Mouse (Mus musculus) gastrocnemius, adult 8-10 months (tissue): ENCODE results near the gene Haghl. TPM values are rescaled to one million over a fixed set of nuclear protein-coding genes. Genes with fewer than 3 reads are reported as not detected.

Source experiments
- DNase-seq, 2 experiments: peaks; one replicate each; pipeline ENCODE4 v3.0.0; 2022; ENCODE audit warnings: low spot score in 2 of 2
- total RNA-seq, 4 experiments: library from RNA; stranded (reverse); gene quantifications; 2 replicates each; pipeline ENCODE4 v1.2.4; 2022

The Haghl gene
- 10 to 100 TPM in 3 of 4 experiments, 1 to 10 TPM in 1; 9.4 to 12.1 (median 10.1) TPM for total RNA-seq

DNA sequence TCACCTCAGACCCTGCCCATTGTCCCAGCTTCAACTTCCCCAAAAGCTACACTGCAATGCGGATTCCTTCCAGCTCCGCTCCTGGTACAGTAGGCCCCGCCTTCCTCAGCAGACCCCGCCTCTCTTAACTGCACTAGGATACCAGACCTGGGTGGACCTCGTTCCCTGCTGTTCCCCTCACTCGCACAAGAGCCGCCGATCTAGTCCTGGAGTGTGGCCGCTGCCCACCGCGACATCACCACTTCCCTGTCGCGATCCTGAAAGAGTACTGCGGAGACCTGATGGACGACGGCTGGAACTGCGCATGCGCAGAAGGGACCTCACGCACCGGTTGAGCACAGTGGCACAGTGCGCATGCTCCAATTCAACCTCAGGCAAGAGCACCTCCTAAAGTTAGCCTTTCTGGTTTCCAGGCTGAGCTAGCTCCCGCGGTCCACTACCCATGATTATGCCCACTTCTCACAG lies at the start of gene Haghl:
Gene Haghl, minus strand, starts transcription at position 393 of the 465 bp plus-strand sequence.
- DNase-seq = peak; percentile 90 to 95

DNA sequence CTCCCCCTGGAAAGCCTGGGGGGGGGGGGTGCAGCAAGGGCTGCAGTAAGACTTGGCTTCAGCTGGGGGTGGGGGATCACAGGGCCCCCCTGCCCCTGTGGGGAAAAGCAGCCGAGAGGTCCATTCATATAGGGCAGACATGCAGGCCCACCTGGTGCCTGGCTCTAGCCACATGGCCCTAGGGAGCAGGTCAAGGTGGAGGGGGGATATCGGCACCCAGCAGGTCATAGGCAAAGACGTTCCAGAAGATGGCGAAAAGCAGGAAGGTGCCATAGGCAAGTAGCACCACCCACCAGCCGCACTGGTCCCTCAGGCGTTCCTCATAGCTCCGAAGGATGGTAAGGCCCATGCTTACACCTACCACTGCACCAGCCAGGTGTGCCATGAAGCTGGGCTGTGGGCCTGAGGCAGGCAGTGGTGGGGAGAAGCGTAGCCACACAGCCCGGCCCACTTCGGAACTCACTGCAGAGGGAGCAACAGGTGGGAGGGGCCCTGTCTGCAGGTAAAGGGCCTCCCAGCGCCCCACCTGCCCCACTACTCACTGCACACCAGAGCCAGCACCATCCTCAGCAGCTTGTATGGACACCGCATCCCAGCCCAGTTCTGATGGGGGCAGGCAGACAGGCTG lies 49.2 kb upstream of the Haghl start:
- DNase-seq = no peak

DNA sequence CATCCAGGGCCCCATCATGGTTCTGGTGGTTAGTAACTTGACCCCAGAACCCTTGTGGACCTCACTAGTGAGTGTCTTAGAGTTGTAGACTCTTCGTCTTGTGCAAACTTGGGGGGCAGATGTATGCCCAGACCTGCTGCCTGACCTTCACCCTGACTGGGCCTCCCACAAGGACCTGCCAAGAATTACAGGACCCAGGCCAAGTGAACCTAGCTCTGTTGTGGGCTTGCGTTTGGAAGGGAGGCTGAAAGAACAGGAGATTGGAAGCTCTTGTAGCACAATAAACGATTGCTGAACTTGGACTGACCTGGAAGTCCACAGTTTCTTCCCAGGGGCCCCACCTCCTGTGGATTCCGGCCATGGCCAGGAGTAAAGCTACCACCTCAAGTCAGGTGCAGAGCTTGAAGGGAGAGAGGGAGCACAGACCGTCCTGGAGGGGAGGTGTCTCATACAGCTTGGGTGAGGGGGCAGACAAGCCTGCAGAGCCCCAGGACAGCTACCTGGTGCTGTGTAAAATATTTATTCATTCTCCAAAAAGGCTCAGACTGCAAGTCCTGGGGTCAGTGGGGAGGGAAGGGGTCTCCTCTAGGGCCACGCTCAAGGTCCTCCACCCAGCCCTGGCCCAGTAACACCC lies 48.6 kb upstream of the Haghl start:
- DNase-seq = no peak

DNA sequence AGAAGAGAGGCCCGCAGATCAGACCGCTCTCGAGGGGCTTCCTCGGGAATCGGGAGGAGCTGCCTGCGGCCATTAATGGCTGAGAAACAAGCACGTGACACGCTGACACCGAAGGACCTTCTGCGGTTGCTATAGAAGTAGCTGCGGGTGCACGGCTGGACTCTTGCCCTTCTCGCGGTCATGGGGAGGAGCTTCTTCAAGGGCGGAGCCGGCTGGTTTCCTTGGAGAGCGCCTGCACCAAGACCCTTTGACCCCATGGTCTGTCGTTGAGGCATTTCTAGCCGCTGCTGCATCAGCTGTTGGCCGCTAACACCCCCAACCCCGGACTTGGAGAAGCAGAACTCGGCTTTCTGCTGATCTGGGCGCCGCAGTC lies 47.8 kb upstream of the Haghl start, which contains the start of gene Stub1:
Gene Stub1, minus strand, starts transcription at position 114 of the 373 bp plus-strand sequence.
- peak; percentile 93 for DNase-seq

DNA sequence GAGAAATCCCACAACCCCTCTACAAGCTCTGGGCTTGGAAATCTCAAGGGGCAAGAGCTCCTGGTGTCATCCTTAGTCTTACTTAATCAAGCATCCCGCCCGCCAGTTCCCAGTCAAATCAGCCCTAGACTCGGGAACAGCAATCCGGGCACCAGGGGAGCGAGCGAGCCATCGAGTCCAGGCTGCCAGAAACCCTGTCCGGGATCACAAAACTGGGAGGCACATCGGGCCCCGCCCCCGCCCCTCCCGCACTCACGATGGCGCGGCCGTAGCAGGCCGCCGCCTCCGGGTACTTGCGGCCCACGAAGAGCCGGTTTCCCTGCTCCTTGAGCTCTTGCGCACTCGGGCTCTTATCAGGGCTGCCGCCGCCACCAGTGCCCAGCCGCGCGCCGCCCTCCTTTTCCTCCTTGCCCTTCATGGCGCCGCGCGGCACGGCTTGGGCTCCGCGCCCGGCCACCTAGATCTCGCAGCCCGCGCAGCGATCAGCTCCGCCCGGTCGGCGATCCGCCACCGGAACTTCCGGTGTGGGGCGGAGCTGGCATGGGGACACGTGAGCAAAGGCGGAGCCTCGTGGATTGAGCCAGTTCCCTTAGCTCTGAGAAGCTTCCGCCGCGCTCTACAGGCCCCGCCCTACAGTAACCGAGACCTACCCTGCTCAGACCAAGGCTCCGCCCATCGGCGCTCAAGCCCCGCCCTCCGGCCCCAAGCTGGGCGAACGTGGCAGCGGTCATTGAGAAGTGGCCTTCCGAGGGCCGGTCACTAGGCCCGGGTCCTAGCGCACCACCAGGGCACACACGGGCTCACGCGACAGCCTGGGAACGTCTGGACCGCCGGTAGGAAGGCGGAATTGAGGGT lies 47.2 kb upstream of the Haghl start:
- peak; percentile 99 to 100 for DNase-seq

DNA sequence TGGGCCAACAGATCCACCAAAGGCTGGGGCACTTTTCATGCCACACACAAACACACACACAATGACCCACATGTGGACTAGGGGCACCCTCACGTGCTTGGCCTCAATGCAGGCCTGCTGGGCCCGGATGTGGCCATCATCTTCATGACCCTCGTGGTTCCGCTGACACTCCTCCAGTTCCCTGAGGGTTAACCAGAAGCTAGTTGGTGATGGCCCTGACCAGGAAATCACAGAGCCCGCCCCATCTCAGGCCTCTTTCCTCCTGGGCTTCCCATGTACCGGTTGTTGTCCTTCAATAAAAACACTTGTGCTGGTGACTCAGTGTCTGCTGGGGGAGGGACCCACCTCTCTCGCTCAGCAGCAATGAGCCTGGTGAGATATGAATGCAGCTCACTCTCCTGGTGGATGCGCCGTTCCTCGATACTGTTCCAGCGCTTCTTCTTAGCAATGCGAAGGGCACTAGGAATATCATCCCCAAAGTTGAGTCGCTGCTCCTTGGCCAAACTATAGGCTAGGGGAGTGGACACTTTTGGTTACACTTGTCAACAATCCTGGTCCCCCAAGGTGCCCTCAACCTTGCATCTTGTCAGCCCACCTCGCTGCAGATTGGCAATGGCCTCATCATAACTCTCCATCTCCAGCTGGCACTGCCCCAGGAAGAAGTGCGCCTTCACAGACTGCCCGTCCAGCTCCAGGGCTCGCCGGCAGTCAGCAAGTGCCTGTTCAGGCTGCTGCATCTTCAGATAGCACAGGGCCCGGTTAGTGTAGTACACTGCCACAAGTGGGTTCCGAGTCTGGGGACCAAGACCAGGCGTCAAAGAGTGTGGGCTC lies 46.2 kb upstream of the Haghl start:
- DNase-seq = no peak

DNA sequence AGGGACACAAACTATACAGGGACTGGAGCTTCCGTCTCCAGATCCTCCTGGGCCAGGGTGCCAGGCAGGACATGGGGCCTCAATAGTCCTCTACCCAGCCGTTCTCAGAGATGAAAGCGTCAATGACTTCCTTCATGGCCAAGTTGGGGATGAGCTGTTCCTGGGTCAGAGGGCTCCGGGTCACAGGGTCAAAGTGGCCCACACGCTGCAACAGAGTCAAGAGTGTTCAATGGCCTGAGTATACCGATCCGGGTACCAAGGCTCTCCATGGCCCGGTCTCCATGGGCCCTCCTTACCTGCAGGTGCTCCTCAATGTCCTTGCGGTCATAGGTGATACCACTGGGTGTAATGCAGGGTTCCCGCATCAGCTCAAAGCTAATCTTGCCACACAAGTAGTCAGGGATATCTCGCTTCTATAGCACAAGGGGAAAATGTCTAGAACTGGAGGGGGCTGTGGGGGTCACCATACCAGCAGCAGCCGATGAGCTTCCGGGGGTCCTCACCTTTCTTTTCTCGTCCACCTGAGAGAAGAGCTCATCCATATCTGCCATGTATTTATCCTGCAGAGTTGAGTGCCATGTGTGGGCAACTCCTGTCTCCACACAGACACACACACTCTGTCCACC lies 45.4 kb upstream of the Haghl start:
- no peak for DNase-seq

DNA sequence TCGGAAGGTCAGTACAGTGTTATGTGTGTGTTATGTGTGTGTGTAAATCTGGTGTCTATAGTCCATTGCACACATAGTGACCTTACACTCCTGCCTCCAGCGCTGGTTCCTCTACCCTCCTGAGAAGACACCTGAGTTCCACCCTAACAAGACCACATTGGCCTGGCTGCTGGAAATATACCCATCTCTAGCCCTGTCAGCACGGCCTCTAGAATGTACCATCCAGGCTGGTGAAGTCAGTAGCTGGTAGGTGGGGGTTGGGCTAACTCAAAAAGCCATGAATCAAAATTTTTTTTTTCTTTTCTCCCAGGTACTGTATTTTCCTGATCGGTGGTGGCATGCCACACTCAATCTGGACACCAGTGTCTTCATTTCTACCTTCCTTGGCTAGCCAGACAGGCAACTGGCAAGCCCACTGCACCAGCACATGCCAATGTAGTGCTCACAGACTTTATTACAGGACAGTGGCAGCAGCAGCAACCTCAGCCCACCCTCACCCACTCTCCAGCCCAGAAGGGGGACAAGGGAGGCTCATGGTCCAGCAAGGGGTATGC lies 44.8 kb upstream of the Haghl start:
- no peak for DNase-seq

DNA sequence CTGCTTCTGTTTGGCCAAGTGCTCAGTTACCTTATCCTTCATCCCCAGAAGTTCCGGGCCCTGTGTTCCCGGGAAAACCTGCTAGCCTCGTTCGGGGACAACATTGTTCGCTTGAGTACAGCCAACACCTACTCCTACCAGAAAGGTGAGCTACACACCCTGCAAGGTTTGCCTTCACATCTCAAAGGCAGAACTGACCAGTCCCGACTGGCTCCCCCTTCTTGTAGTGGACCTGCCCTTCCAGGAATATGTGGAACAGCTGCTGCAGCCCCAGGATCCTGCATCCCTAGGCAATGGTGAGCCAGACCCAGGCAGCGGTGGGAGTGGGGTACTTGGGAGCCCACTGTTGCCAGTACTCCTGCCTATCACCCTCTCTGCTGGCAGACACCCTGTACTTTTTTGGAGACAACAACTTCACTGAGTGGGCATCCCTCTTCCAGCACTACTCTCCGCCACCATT lies 44.1 kb upstream of the Haghl start:
- no peak for DNase-seq

DNA sequence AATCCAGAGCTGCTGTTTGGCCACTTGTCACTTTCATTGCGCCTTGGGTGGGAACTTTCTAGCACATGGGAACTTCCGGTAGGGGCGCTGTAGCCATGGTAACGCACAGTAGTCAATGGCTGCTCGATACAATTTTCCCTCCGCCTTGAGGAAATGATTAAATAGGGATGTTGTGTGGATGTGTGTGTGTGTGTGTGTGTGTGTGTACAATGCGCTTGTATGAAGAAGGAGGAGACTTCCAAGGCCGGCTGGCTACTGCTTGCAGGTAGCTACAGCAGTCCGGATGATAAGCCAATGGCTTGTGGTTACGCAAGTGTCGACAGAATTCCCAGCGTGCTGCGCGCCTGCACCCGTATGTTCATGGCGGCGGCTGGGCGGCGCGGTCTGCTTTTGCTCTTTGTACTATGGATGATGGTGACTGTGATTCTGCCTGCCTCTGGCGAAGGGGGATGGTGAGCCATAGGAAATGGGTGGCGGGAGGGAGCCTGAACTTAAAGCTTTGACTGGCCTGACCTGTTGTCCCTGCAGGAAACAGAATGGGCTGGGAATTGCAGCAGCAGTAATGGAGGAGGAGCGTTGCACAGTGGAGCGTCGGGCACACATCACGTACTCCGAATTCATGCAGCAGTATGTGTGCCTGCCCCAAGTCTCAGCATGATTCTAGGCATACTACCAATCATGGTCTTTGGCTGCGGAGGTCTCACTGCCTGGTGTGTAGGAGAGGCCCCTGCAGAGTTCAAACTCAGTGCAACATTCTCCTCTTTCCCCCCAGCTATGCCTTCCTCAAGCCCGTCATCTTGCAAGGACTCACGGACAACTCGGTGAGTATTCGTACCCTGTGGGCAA lies 43.5 kb upstream of the Haghl start, which contains the start of gene Jmjd8:
Gene Jmjd8, plus strand, starts transcription at position 156 of the 846 bp plus-strand sequence.
- peak in 1 of 2 experiments; percentile 55 for DNase-seq

DNA sequence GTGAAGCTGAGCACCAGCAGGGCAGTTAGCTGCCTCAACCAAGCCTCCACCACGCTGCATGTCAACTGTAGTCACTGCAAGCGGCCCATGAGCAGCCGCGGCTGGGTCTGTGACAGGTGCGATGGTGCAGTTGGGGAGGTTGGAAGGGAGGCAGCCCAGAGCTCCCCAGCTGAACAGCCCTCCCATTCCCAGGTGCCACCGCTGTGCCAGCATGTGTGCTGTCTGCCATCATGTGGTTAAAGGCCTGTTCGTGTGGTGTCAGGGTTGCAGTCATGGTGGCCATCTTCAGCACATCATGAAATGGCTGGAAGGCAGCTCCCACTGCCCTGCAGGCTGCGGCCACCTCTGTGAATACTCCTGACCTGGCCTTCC lies 42.7 kb upstream of the Haghl start:
- peak in 1 of 2 experiments; percentile 5 for DNase-seq

DNA sequence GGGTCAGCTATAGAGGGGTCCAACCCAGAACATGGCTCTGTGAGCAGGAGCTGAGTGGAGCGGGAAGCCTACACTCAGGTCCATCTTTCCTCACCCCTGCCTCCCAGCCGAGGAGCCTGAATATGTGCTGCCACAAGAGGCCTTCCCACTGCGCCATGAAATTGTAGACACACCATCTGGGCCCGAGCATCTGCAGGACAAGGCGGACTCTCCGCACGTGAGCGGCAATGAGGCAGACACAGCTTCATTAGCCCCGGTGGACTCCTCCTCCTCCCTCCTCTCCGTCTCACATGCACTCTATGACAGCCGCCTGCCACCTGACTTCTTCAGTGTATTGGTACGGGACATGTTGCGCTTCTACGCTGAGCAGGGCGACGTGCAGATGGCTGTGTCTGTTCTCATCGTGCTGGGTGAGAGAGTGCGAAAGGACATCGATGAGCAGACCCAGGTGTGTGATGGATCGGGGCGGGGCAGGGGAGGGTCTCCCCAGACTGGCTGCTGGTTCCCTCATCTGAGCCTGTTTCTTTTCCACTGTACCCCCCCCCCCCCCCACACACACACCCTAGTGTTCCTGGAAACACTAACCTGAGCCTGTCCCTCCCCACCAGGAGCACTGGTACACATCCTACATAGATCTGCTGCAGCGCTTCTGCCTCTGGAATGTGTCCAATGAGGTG lies 42.2 kb upstream of the Haghl start:
- DNase-seq = peak in 1 of 2 experiments; percentile 7

DNA sequence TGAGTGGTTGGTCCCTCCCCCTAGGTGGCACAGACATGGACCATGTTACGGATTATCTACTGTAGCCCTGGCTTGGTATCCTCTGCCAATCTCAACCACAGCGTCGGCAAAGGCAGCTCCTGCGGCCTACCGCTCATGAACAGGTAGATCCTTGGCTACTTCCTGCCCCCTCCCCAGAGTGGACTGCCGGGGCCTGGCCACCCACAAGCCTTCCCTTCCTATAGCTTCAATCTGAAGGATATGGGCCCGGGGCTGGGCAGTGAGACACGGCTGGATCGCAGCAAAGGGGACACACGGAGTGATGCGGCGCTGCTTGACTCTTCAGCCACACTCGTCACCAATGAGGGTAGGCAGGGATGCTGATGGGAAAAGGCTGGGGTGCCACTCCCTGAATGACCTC lies 41.5 kb upstream of the Haghl start:
- no peak for DNase-seq

DNA sequence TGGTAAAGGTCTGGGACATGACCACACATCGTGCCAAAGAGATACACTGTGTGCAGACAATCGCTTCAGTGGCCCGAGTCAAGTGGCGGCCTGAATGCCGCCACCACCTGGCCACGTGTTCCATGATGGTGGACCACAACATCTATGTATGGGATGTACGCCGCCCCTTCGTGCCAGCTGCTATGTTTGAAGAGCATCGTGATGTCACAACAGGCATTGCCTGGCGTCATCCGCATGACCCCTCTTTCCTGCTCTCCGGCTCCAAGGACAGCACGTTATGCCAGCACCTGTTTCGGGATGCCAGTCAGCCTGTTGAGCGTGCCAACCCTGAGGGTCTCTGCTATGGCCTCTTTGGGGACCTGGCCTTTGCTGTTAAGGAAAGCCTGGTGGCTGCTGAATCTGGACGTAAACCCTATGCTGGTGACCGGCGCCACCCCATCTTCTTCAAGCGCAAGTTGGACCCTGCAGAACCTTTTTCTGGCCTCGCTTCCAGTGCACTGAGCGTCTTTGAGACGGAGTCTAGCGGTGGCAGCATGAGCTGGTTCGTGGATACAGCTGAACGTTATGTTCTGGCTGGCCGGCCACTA lies 40.6 kb upstream of the Haghl start:
- DNase-seq = no peak

DNA sequence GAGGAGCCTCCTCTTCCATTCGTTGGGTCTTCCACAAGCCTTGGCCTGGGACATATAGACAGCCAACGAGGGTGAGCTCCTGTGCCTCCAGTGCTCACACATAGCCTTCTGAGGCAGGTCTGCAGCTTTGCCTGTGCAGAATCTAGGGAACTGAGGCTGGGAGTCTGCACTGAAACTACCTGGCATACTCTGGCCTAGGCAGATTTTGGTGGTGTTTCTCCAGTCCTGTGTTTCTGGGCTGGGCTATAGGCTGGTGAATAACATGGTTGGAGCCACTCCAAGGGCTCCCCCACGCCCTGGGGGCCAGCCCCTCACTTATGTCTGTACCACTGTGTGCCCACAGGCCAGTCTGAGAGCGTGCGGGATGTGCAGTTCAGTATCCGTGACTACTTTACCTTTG lies 39.8 kb upstream of the Haghl start:
- DNase-seq = no peak

DNA sequence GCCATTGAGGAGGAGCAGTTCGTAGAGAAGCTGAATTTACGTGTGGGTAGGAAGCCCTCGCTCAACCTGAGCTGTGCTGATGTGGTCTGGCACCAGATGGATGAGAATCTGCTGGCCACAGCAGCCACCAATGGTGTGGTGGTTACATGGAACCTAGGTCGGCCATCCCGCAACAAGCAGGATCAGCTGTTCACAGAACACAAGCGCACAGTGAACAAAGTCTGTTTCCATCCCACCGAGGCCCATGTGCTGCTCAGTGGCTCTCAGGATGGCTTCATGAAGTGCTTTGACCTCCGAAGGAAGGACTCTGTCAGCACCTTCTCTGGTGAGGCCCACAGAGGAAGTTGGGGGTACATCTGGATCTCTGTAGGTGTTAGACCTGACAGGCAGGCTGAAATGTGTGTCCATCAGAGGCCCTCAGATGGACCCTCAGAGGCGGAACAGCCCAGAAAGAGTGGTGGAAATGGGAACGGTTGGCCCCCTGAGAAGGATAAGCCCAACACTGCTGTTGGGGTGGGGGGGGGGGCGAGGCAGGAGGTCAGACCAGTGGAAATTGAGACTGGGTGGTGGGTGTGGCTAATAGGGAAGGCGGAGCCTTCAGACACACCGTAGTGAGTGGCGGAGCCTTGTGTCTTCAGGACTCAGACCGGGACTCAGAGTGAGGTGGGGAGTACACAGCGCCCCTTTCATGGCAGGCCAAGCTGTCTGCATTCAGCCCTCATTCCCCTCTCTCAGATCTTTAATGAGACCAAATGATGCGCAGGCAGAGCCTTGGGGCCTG lies 39.1 kb upstream of the Haghl start:
- DNase-seq = no peak

DNA sequence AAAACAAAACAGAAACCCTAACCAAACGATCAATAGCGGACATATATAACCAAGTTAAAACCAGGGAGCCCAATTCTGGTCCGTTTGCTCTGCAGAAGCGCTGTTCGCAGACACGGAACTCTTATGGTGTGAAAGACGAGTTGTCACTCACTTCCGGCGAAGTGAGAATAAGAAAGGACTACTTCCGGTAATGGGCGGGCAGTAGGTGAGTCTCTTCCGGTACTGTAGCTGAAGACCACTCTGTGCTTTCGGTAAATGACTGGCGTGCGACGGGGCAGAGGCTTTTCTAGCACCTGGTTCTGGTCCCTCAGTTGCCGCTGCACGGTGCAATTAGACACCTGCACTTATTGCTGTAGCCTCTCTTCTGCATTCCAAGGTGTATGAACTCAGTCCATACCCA lies 38.0 kb upstream of the Haghl start, which contains the start of gene Wdr24:
Gene Wdr24, plus strand, starts transcription at position 176 of the 400 bp plus-strand sequence.
- DNase-seq = peak in 1 of 2 experiments; percentile 57
